Mouse (Mus musculus) cerebellum, adult 11-12 months (tissue): ENCODE data around the gene Fam102b.

Experiments
- DNase-seq: peaks from one replicate; pipeline ENCODE4 v3.0.0; 2022

Gene Fam102b

DNA sequence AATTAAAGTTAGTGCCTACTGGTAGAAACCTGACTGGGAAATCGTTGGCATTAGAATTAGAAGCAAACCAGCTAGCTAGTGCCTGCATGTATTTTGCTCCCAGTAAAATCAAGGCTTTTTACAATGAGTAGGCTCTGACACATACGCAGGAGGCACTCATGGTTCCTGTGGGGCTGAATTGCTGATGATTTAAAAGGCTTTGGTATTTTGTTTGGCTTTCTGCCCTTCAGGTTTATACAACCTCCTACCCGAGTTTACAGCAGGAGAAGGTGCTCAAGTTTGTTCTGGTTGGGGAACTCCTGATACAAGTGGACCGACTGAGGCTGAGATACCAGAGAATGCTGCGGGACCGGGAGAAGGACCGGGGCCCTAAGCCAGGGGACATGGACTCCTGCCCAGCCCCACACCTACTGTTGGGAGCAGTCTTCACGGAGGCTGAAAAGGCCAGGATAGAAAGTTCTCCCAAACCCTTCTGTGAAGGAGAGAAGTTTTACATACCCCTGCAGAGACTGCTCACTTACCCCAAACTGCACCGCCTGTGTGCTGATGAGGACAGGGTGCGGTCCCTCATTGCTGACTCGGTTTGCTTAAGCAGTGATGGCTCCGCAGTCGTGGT, 67.6 kb downstream of the Fam102b start:
- DNase-seq, result no peak

GRCm38 (mm10) chr3:108957976-108958375, 69.4 kb downstream of the Fam102b start:
- no peak for DNase-seq

- DNase-seq, result no peak
Measured at GRCm38 (mm10) chr3:108940996-108941395, 86.4 kb downstream of the Fam102b start.

DNA sequence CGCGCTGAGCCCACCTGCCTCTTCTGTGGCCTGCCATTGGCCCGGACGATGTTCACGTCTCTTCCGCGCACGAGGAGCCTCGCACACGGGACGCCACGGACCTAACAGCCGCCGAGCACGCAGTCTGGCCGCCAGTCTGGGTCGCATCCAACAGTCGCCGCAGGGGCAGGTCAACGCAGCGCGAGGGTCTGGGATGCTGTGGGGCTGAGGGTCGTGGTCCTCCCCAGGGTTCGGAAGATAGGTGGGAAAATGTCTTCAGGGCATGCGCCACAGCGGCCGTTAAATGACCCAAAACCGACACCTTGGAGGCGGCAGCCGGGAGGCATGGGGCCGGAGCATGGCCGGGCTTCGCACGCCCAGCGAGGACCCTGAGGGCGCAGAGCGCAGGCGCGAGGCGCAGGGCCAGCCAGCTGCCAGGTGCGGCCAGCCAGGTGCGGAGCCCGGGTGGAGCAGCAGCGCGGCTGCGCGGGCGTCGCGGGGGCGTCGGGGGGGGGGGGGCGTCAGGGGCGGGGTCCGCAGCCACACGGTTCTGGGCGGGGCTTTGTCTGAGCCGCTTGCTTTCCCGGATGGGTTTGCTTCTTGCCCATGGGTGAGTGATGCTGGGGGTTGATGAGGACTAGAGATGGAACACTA, 87.3 kb downstream of the Fam102b start, which contains the start of gene Gm9857:
Gm9857 (minus strand) TSS at position 445 of the 633 bp plus-strand sequence.
- DNase-seq, result no peak

DNA sequence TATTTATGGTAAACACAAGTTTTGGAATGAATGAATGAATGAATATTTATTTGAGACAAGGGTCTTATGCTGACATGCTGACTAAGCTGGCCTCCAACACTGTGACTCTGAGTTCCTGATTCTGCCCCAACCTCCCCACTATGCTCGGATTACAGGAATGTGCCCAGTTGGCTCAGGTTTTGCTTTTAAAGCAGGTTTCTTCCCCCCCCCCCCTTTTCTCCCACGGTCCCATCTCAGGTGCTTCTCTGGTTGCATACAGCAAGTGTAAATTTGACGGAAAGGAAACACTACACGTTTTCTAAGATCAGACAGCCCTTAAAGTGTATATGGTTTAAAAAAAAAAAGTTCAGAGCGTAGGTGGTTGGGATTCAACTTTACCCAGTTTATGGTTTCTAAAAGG, 87.8 kb downstream of the Fam102b start, which contains the start of gene Henmt1:
Henmt1 (plus strand) TSS at position 301 of the 400 bp plus-strand sequence.
- DNase-seq, result no peak

- no peak for DNase-seq
Measured at GRCm38 (mm10) chr3:108938691-108939090, 88.7 kb downstream of the Fam102b start.

DNA sequence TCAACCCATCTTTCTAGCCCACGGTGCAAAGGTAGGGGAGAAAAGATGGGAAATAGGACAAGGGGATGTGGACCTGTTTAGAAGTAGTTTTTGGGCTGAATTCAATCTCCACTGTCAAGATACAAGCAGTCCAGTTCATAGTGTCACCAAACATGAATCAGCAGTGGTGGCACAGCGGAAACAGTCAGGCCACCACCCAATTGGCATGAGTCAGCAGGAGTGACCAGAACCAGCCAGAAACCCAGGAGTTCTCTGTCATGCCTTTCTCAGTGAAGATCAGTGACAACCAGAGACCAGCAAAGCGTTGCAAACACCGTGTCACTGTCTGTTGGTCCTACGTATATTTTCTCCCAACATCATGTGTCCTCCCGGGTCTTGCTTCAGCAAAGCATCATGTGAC, 93.8 kb downstream of the Fam102b start:
- DNase-seq, result no peak

DNA sequence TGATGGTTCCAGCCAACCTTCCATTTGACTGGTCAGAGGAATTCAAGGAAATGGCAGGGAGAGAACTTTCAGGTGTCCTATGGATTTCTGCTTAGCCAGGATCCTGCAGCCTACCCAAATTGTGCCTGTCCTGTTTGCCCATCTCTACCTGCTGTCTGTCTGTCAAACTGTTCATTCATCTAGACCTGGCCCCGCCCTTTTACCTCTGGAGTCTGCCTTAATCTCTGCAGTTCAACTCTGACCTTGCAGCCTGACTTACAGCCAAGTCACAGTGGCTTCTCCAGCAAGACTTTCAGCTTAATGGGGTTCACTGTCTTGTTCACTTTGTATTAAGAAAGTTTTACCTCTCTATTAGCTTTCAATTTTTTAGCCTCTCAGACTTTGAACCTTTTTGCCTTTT, 101.1 kb downstream of the Fam102b start:
- no peak for DNase-seq

DNA sequence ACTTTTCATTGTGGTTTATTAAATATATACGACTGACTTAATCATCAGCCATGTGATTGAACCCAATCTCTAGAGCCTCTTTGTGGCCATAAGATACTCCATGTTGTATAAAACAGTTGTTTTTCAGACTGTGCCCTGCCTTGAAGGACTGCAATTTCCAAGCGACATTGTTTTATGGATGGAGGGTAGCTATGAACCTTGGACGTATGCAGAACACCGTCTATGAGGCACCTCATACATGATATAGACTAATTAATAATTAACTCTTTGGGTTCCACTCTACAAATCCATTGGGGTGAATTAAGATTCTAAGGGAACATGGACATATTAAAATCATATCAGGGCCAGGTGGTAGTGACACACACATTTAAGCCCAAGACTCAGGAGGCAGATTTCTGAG, 101.7 kb downstream of the Fam102b start:
- no peak for DNase-seq

DNA sequence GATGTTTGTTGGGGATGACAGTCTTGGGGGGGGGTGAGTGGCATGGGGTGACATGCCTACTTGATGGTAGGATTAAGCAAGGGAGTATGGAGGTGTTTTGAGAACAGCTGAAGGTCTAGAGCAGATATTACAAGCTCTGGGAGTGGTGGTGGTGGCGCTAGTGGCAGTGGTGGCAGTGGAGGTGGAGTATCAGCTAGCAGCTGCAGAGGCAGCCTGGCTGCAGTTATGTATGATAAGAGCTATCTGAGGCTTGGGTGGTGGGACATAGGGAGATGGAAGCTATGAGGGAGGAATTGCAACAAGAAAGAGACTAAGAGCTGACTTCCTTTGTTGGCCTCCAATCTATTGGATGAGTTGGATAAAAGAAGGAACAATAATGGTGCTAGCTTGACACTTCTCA, 105.6 kb downstream of the Fam102b start:
- DNase-seq, result no peak
